Mouse (Mus musculus): ENCODE data around the gene Nck2.

DNA sequence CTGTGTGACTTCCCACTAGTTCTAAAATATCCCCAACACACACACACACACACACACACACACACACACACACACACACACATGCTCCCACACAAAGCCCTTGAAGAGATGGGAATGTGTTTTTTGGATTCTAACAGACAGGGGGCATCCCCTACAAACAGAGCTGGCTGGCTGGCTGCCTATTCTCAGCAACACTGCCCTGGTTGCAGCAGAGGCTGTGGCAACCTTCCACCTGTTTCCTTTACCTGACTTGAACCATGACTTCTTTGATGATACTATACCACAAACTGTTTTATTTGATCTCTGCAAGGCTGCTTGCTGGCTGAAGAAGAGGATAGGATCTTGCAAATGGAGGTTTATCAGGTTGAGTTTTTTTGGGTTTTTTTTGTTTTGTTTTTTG lies 41.0 kb upstream of the Nck2 start:
- TF ChIP-seq CTCF (IDR thresholded peaks at IDR 0.05; ENCODE audit: borderline replicate concordance, insufficient read depth, low read length) = no peak
- no peak for TF ChIP-seq POLR2A (IDR thresholded peaks at IDR 0.05; ENCODE audit: low read depth, low read length)
